Mouse (Mus musculus) yolk sac, embryonic 10.5 days (tissue): ENCODE data around the gene Il1r2.
A peak's percentile ranks its signal among the peaks of the same experiment; 100 is the strongest.

Experiments used
- DNase-seq: peaks from one replicate; pipeline ENCODE4 v3.0.0-alpha.2; 2017; ENCODE audit warnings: low spot score

Gene Il1r2

GRCm38 (mm10) chr1:40059122-40059774 lies 14.6 kb upstream of the Il1r2 start:
- DNase-seq, result no peak

GRCm38 (mm10) chr1:40061359-40061758 lies 12.5 kb upstream of the Il1r2 start:
- no peak for DNase-seq

GRCm38 (mm10) chr1:40063409-40063808 lies 10.5 kb upstream of the Il1r2 start:
- no peak for DNase-seq

- DNase-seq, result no peak
Measured at GRCm38 (mm10) chr1:40064508-40064907, 9.4 kb upstream of the Il1r2 start.

GRCm38 (mm10) chr1:40072558-40072957 lies 1.3 kb upstream of the Il1r2 start:
- no peak for DNase-seq

- DNase-seq, result no peak
Measured at GRCm38 (mm10) chr1:40077328-40077727, 3.4 kb downstream of the Il1r2 start.

GRCm38 (mm10) chr1:40081041-40081440 lies 7.2 kb downstream of the Il1r2 start:
- no peak for DNase-seq

- no peak for DNase-seq
Measured at GRCm38 (mm10) chr1:40084386-40084785, 10.5 kb downstream of the Il1r2 start.

- DNase-seq, result peak; percentile 79
Measured at GRCm38 (mm10) chr1:40085403-40086182, 11.7 kb downstream of the Il1r2 start.

- no peak for DNase-seq
Measured at GRCm38 (mm10) chr1:40091160-40091559, 17.3 kb downstream of the Il1r2 start.

GRCm38 (mm10) chr1:40092541-40092940 lies 18.7 kb downstream of the Il1r2 start:
- DNase-seq, result no peak

- DNase-seq, result no peak
Measured at GRCm38 (mm10) chr1:40094601-40095304, 20.9 kb downstream of the Il1r2 start.

GRCm38 (mm10) chr1:40095585-40095984 lies 21.7 kb downstream of the Il1r2 start:
- no peak for DNase-seq

GRCm38 (mm10) chr1:40106306-40106705 lies 32.4 kb downstream of the Il1r2 start:
- DNase-seq, result no peak

- no peak for DNase-seq
Measured at GRCm38 (mm10) chr1:40106719-40107118, 32.8 kb downstream of the Il1r2 start.

- DNase-seq, result no peak
Measured at GRCm38 (mm10) chr1:40107971-40108749, 34.3 kb downstream of the Il1r2 start.

GRCm38 (mm10) chr1:40109736-40110135 lies 35.9 kb downstream of the Il1r2 start:
- DNase-seq, result no peak

- DNase-seq, result no peak
Measured at GRCm38 (mm10) chr1:40115271-40115670, 41.4 kb downstream of the Il1r2 start.

GRCm38 (mm10) chr1:40116422-40116821 lies 42.5 kb downstream of the Il1r2 start:
- DNase-seq, result peak; percentile 58

GRCm38 (mm10) chr1:40117565-40117964 lies 43.7 kb downstream of the Il1r2 start:
- DNase-seq, result no peak

GRCm38 (mm10) chr1:40124237-40124636 lies 50.4 kb downstream of the Il1r2 start:
- DNase-seq, result no peak

GRCm38 (mm10) chr1:40128481-40128880 lies 54.6 kb downstream of the Il1r2 start:
- no peak for DNase-seq
